Comparison of ENCODE assay signal across 11 mouse cellular contexts in genomic region chr11:75976748-75977147, GRCm38 (mm10). TPM values are rescaled to one million over a fixed set of nuclear protein-coding genes. Genes with fewer than 3 reads are reported as not detected.
DNase-seq lines count a peak whose midpoint lies in the region; ATAC-seq and TF ChIP-seq lines count a peak whose summit lies in the region.
"Had no signal": no experiment of that assay in that cellular context is flagged by ENCODE, and none has a peak within 500 bp of the region (broad histone marks: within the 10 kb centered on the region; RNA-seq: fewer than 3 reads in every experiment).

No protein-coding gene starts in this region.

- 40% methylated on average over 8 of the region's 8 CpGs for WGBS in lung, postnatal 0 days
- WGBS in forebrain, embryonic 10.5 days, result 80% methylated on average over 8 of the region's 8 CpGs

- no peak overlapping the region for H3K27ac ChIP-seq in lung, postnatal 0 days (ENCODE audit: low read length)
- H3K27ac ChIP-seq in forebrain, embryonic 10.5 days, result no peak overlapping the region
- H3K27ac ChIP-seq: hindbrain, embryonic 13.5 days; midbrain, embryonic 15.5 days had no signal

- H3K27me3 ChIP-seq in lung, postnatal 0 days (replicated peaks; ENCODE audit: insufficient read depth, low read length), result no peaks in the 10 kb centered on the region
- H3K27me3 ChIP-seq in forebrain, embryonic 10.5 days (ENCODE audit: poor library complexity, severe bottlenecking), result peaks cover 14% of the 10 kb centered on the region
- H3K27me3 ChIP-seq: hindbrain, embryonic 13.5 days; midbrain, embryonic 15.5 days had no signal

- H3K9ac ChIP-seq in lung, postnatal 0 days (replicated peaks; ENCODE audit: low read depth), result no peak overlapping the region
- H3K9ac ChIP-seq: hindbrain, embryonic 13.5 days; midbrain, embryonic 15.5 days had no signal

- H3K4me3 ChIP-seq in lung, postnatal 0 days (ENCODE audit: low read depth, low read length), result no peak overlapping the region
- no peak overlapping the region for H3K4me3 ChIP-seq in forebrain, embryonic 10.5 days
- H3K4me3 ChIP-seq: hindbrain, embryonic 13.5 days; midbrain, embryonic 15.5 days had no signal

- peak; percentile 90 for DNase-seq in CD4-positive, CD25-positive, alpha-beta regulatory T cell, adult 2 months (ENCODE audit: low read depth, low spot score)
- peak; percentile 95 for DNase-seq in T-cell, adult 2 months (ENCODE audit: low spot score)
- no peak for DNase-seq in lung, postnatal 0 days (ENCODE audit: low spot score)
- DNase-seq in spleen, postnatal 4 days (ENCODE audit: low spot score in 2 of 2), result peak; percentile 60 to 72
- no peak for DNase-seq in urinary bladder, postnatal 4 days (ENCODE audit: low spot score in 2 of 2)
- no peak for DNase-seq in forebrain, embryonic 10.5 days (ENCODE audit: extremely low spot score, low spot score)
- DNase-seq: cerebellum, postnatal 36 days had no signal

- no peak for TF ChIP-seq EP300 in lung, postnatal 0 days (IDR thresholded peaks at IDR 0.05)

- ATAC-seq in lung, postnatal 0 days, result peak; percentile 17; the same call in 1 of the 2 replicates
- ATAC-seq in frontal cortex, adult (ENCODE audit: low TSS enrichment), result no peak
- ATAC-seq: forebrain, embryonic 14.5 days; midbrain, embryonic 15.5 days had no signal

- no peaks in the 10 kb centered on the region for H3K4me1 ChIP-seq in lung, postnatal 0 days (ENCODE audit: insufficient read depth, low read depth, low read length)
- H3K4me1 ChIP-seq in forebrain, embryonic 10.5 days, result 0 out of 2 replicates have a peak, but pooled peaks cover 5% of the 10 kb centered on the region
- H3K4me1 ChIP-seq: hindbrain, embryonic 13.5 days had no signal

- H3K9me3 ChIP-seq in lung, postnatal 0 days (ENCODE audit: low read length), result no peaks in the 10 kb centered on the region
- no peaks in the 10 kb centered on the region for H3K9me3 ChIP-seq in forebrain, embryonic 10.5 days
- H3K9me3 ChIP-seq: hindbrain, embryonic 13.5 days; midbrain, embryonic 15.5 days had no signal

- no peaks in the 10 kb centered on the region for H3K36me3 ChIP-seq in lung, postnatal 0 days (ENCODE audit: insufficient read depth, low read length)
- H3K36me3 ChIP-seq in forebrain, embryonic 10.5 days (replicated peaks), result no peaks in the 10 kb centered on the region
- H3K36me3 ChIP-seq: hindbrain, embryonic 13.5 days; midbrain, embryonic 15.5 days had no signal

- H3K4me2 ChIP-seq in lung, postnatal 0 days (replicated peaks; ENCODE audit: low read depth, low read length), result no peak overlapping the region
- H3K4me2 ChIP-seq: hindbrain, embryonic 13.5 days; midbrain, embryonic 15.5 days had no signal

- TF ChIP-seq CTCF in lung, postnatal 0 days (IDR thresholded peaks at IDR 0.05), result no peak

RNA-seq across cellular contexts. Expression of gene 1700016K19Rik, which starts 23.0 kb away (rescaled TPM):
- 15.5 and 20.2 TPM in 2 replicates for polyA plus RNA-seq in lung, postnatal 0 days (2015; fragmentation: Nextera tagmentation; extraction: Ambion mirVana)
- polyA plus RNA-seq in forebrain, embryonic 10.5 days (2016; fragmentation: Nextera tagmentation; extraction: Ambion mirVana), result 0.23 and 0.62 TPM in 2 replicates

RNA-seq across cellular contexts. Expression of gene Rph3al, which starts 38.5 kb away (rescaled TPM):
- 10.7 and 11.0 TPM in 2 replicates for polyA plus RNA-seq in lung, postnatal 0 days (2015; fragmentation: Nextera tagmentation; extraction: Ambion mirVana)
- 2.1 and 2.9 TPM in 2 replicates for polyA plus RNA-seq in forebrain, embryonic 10.5 days (2016; fragmentation: Nextera tagmentation; extraction: Ambion mirVana)

RNA-seq across cellular contexts. Expression of gene Rflnb, which starts 50.8 kb away (rescaled TPM):
- 54.3 and 54.4 TPM in 2 replicates for polyA plus RNA-seq in lung, postnatal 0 days (2015; fragmentation: Nextera tagmentation; extraction: Ambion mirVana)
- polyA plus RNA-seq in forebrain, embryonic 10.5 days (2016; fragmentation: Nextera tagmentation; extraction: Ambion mirVana), result 15.4 and 16.8 TPM in 2 replicates

Comparison
In these comparisons a context has a peak if more than half of its experiments do, and no peak if none do; other contexts are left out.
1. DNase-seq: peak in CD4-positive, CD25-positive, alpha-beta regulatory T cell, adult 2 months (single experiment), T-cell, adult 2 months (single experiment) and spleen, postnatal 4 days (2 of 2); none in lung, postnatal 0 days (single experiment), urinary bladder, postnatal 4 days (0 of 2) and forebrain, embryonic 10.5 days (single experiment).
2. RNA of gene 1700016K19Rik, which starts 23.0 kb away (polyA plus RNA-seq): 15.5 to 20.2 TPM in lung, postnatal 0 days; 0.23 to 0.62 TPM in forebrain, embryonic 10.5 days; every median in the first group is over 10 times any median in the second.